Mouse (Mus musculus): Measurements from ENCODE around the gene Gpx1.

GRCm38 (mm10) chr9:108308141-108308540 lies 30.6 kb upstream of the Gpx1 start:
- no peak for TF ChIP-seq CTCF (IDR thresholded peaks at IDR 0.05; ENCODE audit: low read depth)
- TF ChIP-seq EP300 (optimal IDR thresholded peaks at IDR 0.05): no peak
